Mouse (Mus musculus): ENCODE data around the gene Atp5d. TPM values are rescaled to one million over a fixed set of nuclear protein-coding genes. Genes with fewer than 3 reads are reported as not detected.

Gene Atp5d
- polyA plus RNA-seq, 1 experiment from 2014 or later = 494 TPM

GRCm38 (mm10) chr10:80135641-80136040, 2.8 kb upstream of the Atp5d start:
- Histone ChIP-seq H3K27me3 (peaks cover 20% of the 10 kb centered on the region), H3K4me1 (peaks cover 61% of the 10 kb centered on the region), H3K36me3 (peaks cover 50% of the 10 kb centered on the region), H3K9ac (no peak overlapping the region), H3K9me3 (no peaks in the 10 kb centered on the region), H3K4me2 (no peak overlapping the region), H3K4me3 (no peak overlapping the region), H3K27ac (no peak overlapping the region)
- ATAC-seq (ENCODE audit: insufficient number of reproducible peaks, low FRiP score, low TSS enrichment, low read depth) = no peak
- WGBS = 86% methylated on average over 1 of the region's 1 CpGs

- H3K9ac ChIP-seq = no peak overlapping the region
- H3K4me1 ChIP-seq = peaks cover 61% of the 10 kb centered on the region
- H3K27me3 ChIP-seq = peaks cover 20% of the 10 kb centered on the region
- no peak overlapping the region for H3K27ac ChIP-seq
- 21% methylated on average over 41 of the region's 49 CpGs for WGBS
- H3K36me3 ChIP-seq = peaks cover 42% of the 10 kb centered on the region
- H3K4me3 ChIP-seq = peak overlapping the region; percentile 64
- no peak for ATAC-seq (ENCODE audit: insufficient number of reproducible peaks, low FRiP score, low TSS enrichment, low read depth)
- peak overlapping the region; percentile 98 for H3K4me2 ChIP-seq
- no peaks in the 10 kb centered on the region for H3K9me3 ChIP-seq
Observed at GRCm38 (mm10) chr10:80136179-80136951, 2.1 kb upstream of the Atp5d start.

GRCm38 (mm10) chr10:80136952-80137625, 1.3 kb upstream of the Atp5d start:
- no peaks in the 10 kb centered on the region for H3K9me3 ChIP-seq
- 6% methylated on average over 29 of the region's 29 CpGs for WGBS
- H3K4me1 ChIP-seq = peaks cover 59% of the 10 kb centered on the region
- H3K4me2 ChIP-seq = peak overlapping the region; percentile 98
- H3K27ac ChIP-seq = peak overlapping the region; percentile 69
- H3K27me3 ChIP-seq = peaks cover 20% of the 10 kb centered on the region
- no peak overlapping the region for H3K9ac ChIP-seq
- ATAC-seq (ENCODE audit: insufficient number of reproducible peaks, low FRiP score, low TSS enrichment, low read depth) = no peak
- peak overlapping the region; percentile 64 for H3K4me3 ChIP-seq
- H3K36me3 ChIP-seq = peaks cover 35% of the 10 kb centered on the region

GRCm38 (mm10) chr10:80137626-80138552, 543 bp upstream of the Atp5d start:
- 3% methylated on average over 26 of the region's 33 CpGs for WGBS
- ATAC-seq (ENCODE audit: insufficient number of reproducible peaks, low FRiP score, low TSS enrichment, low read depth) = no peak
- Histone ChIP-seq H3K27me3 (peaks cover 20% of the 10 kb centered on the region), H3K4me1 (peaks cover 59% of the 10 kb centered on the region), H3K36me3 (peaks cover 27% of the 10 kb centered on the region), H3K4me2 (peak overlapping the region; percentile 98), H3K9me3 (no peaks in the 10 kb centered on the region), H3K27ac (peak overlapping the region; percentile 77), H3K9ac (0 out of 2 replicates have a peak overlapping the region, but pooled peaks have one; percentile 70), H3K4me3 (peak overlapping the region; percentile 64)

GRCm38 (mm10) chr10:80139439-80139775, 975 bp downstream of the Atp5d start:
- 0% methylated on average over 8 of the region's 10 CpGs for WGBS
- Histone ChIP-seq H3K4me3 (peak overlapping the region; percentile 64), H3K9me3 (no peaks in the 10 kb centered on the region), H3K9ac (peak overlapping the region; percentile 70), H3K4me1 (peaks cover 58% of the 10 kb centered on the region), H3K36me3 (peaks cover 24% of the 10 kb centered on the region), H3K4me2 (peak overlapping the region; percentile 98), H3K27ac (peak overlapping the region; percentile 77), H3K27me3 (peaks cover 20% of the 10 kb centered on the region)
- ATAC-seq (ENCODE audit: insufficient number of reproducible peaks, low FRiP score, low TSS enrichment, low read depth) = no peak

- no peaks in the 10 kb centered on the region for H3K9me3 ChIP-seq
- peaks cover 24% of the 10 kb centered on the region for H3K36me3 ChIP-seq
- H3K4me2 ChIP-seq = no peak overlapping the region
- no peak overlapping the region for H3K4me3 ChIP-seq
- peaks cover 17% of the 10 kb centered on the region for H3K27me3 ChIP-seq
- ATAC-seq (ENCODE audit: insufficient number of reproducible peaks, low FRiP score, low TSS enrichment, low read depth) = no peak
- WGBS = 73% methylated on average over 11 of the region's 11 CpGs
- no peak overlapping the region for H3K9ac ChIP-seq
- H3K4me1 ChIP-seq = peaks cover 63% of the 10 kb centered on the region
- 0 out of 2 replicates have a peak overlapping the region, but pooled peaks have one; percentile 77 for H3K27ac ChIP-seq
Observed at GRCm38 (mm10) chr10:80139975-80140665, 1.7 kb downstream of the Atp5d start.

- 76% methylated on average over 10 of the region's 10 CpGs for WGBS
- Histone ChIP-seq H3K36me3 (peaks cover 24% of the 10 kb centered on the region), H3K27me3 (peaks cover 14% of the 10 kb centered on the region), H3K4me1 (peaks cover 68% of the 10 kb centered on the region), H3K4me3 (peak within 1 kb of the TSS; percentile 82), H3K4me2 (peak within 1 kb of the TSS; percentile 61), H3K27ac (peak within 1 kb of the TSS; percentile 87), H3K9me3 (no peaks in the 10 kb centered on the region), H3K9ac (no peak within 1 kb of the TSS; the same call in 1 of the 2 replicates)
- no peak for ATAC-seq (ENCODE audit: insufficient number of reproducible peaks, low FRiP score, low TSS enrichment, low read depth)
Observed at GRCm38 (mm10) chr10:80140666-80141035, 2.2 kb downstream of the Atp5d start, which contains the start of gene Cbarp. Cbarp (minus strand) TSS chr10:80140835.

- H3K4me2 ChIP-seq = peak overlapping the region; percentile 61
- H3K27ac ChIP-seq = peak overlapping the region; percentile 87
- peak overlapping the region; percentile 82 for H3K4me3 ChIP-seq
- peaks cover 29% of the 10 kb centered on the region for H3K36me3 ChIP-seq
- H3K9ac ChIP-seq = no peak overlapping the region; the same call in 1 of the 2 replicates
- H3K9me3 ChIP-seq = no peaks in the 10 kb centered on the region
- H3K4me1 ChIP-seq = peaks cover 73% of the 10 kb centered on the region
- H3K27me3 ChIP-seq = peaks cover 12% of the 10 kb centered on the region
- peak; percentile 26 for ATAC-seq (ENCODE audit: insufficient number of reproducible peaks, low FRiP score, low TSS enrichment, low read depth)
- under 1% methylated on average over 23 of the region's 29 CpGs for WGBS
Observed at GRCm38 (mm10) chr10:80141243-80141642, 2.8 kb downstream of the Atp5d start.

- peaks cover 73% of the 10 kb centered on the region for H3K4me1 ChIP-seq
- ATAC-seq (ENCODE audit: insufficient number of reproducible peaks, low FRiP score, low TSS enrichment, low read depth) = peak; percentile 87
- WGBS = under 1% methylated on average over 43 of the region's 43 CpGs
Observed at GRCm38 (mm10) chr10:80141786-80142529, 3.5 kb downstream of the Atp5d start.

GRCm38 (mm10) chr10:80142530-80142925, 4.1 kb downstream of the Atp5d start:
- H3K27ac ChIP-seq = peak overlapping the region; percentile 90
- H3K9me3 ChIP-seq = no peaks in the 10 kb centered on the region
- H3K4me1 ChIP-seq = peaks cover 73% of the 10 kb centered on the region
- peak overlapping the region; percentile 82 for H3K4me3 ChIP-seq
- H3K27me3 ChIP-seq = no peaks in the 10 kb centered on the region; the same call in 1 of the 2 replicates
- H3K4me2 ChIP-seq = peak overlapping the region; percentile 87
- no peak for ATAC-seq (ENCODE audit: insufficient number of reproducible peaks, low FRiP score, low TSS enrichment, low read depth)
- under 1% methylated on average over 15 of the region's 15 CpGs for WGBS
- peak overlapping the region; percentile 80 for H3K9ac ChIP-seq
- H3K36me3 ChIP-seq = peaks cover 32% of the 10 kb centered on the region

More at GRCm38 (mm10) chr10:80141786-80142529, 3.5 kb downstream of the Atp5d start:
- peak overlapping the region; percentile 80 for H3K9ac ChIP-seq
- H3K4me2 ChIP-seq = peak overlapping the region; percentile 87
- peaks cover 5% of the 10 kb centered on the region for H3K27me3 ChIP-seq
- H3K4me3 ChIP-seq = peak overlapping the region; percentile 82
- H3K27ac ChIP-seq = peak overlapping the region; percentile 90
- no peaks in the 10 kb centered on the region for H3K9me3 ChIP-seq
- H3K36me3 ChIP-seq = peaks cover 32% of the 10 kb centered on the region
